Mouse (Mus musculus) ES-Bruce4 (cell line): ENCODE measurements around the gene Sin3b.

ENCODE experiments used
- CTCF ChIP-seq: IDR thresholded peaks from one replicate; pipeline ENCODE4 v1.8.1; 2011; ENCODE audit warnings: low read depth, low read length
- POLR2A ChIP-seq: IDR thresholded peaks from one replicate; pipeline ENCODE4 v1.8.1; 2011; ENCODE audit warnings: low read length; ENCODE audit not compliant: insufficient read depth

DNA sequence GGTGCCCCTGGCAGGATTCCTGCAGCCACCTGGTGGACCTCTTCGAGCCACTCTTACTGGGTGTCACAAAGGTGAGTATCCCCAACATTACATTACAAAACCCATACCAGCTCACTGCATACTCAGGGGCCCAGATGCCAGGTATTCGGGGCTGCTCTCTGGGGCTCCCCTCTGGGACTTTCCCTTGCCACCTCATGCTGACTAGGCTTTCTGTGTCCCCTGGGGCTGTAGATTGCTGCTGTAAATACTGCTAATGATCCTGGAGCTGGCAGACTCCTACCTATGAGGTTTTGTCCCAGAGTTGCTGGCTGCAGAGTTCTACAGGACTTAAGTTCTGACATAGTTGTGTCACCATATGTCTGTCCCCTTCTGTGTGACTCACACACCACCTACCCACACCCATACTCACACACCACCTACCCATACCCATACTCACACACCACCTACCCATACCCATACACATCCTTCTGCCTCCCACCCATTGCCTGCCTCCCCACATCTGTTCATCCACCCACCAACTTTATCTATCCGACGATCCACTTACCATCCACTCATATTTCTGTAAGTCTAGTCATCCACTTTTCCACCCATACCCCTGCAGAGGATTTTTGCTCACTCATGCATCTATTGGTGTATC lies 40.9 kb upstream of the Sin3b start:
- TF ChIP-seq CTCF (no peak), POLR2A (no peak)
